Mouse (Mus musculus): Measurements from ENCODE around the gene Tpgs1. TPM values are rescaled to one million over a fixed set of nuclear protein-coding genes. Genes with fewer than 3 reads are reported as not detected.
A peak's percentile ranks its signal among the peaks of the same experiment; 100 is the strongest.

Gene Tpgs1
- 62.8 and 63.0 TPM in 2 replicates for polyA plus RNA-seq (2015; fragmentation: Nextera tagmentation; extraction: Ambion mirVana)

DNA sequence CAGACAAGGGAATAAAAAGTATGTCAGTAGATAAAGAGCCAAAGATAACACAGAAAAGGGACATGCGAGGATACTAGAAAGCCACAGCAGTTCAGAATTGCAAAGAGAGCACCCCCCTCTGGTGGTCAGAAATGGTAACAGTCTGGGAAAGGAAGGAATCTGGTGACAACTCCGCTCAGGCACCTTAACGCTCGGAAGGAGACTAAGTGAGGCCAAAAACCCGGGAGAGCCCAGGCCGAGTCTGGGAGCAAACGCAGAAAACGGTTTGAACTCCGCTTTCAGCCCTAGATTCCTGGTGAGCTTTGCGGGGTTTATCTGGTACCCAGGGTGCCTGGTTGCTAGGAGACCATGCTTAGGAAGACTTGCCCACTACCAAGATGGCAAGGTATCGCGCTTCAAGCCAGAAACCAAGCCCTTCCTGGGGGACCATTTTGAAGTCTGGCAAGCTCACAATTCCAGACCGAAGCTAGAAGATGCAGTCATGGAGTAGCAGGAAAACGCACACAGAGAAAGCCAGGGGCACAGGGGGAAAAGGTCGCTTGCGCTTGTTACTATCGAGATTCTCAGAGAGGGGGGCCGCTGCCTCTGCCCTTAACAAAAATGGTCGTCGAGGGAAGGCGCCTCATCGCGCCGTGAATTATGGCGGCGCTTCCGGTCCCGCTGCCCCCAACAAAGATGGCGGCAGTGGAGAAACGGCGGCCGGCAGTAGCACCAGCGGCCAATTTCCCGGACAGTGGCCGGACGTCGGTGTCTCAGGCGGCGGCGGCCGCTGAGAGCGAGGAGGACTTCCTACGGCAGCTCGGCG, at the start of gene Tpgs1:
Tpgs1 (plus strand) TSS at position 599 of the 805 bp plus-strand sequence.
- Histone ChIP-seq H3K4me2 (replicated peaks) (peak within 1 kb of the TSS; percentile 74), H3K4me3 (replicated peaks) (peak within 1 kb of the TSS; percentile 87), H3K27me3 (replicated peaks) (no peaks in the 10 kb centered on the region), H3K9me3 (no peaks in the 10 kb centered on the region), H3K36me3 (no peaks in the 10 kb centered on the region), H3K9ac (peak within 1 kb of the TSS; percentile 75), H3K27ac (peak within 1 kb of the TSS; percentile 90), H3K4me1 (replicated peaks) (peaks cover 21% of the 10 kb centered on the region)
- peak; percentile 83 for ATAC-seq
- WGBS: under 1% methylated on average over 45 of the region's 45 CpGs

DNA sequence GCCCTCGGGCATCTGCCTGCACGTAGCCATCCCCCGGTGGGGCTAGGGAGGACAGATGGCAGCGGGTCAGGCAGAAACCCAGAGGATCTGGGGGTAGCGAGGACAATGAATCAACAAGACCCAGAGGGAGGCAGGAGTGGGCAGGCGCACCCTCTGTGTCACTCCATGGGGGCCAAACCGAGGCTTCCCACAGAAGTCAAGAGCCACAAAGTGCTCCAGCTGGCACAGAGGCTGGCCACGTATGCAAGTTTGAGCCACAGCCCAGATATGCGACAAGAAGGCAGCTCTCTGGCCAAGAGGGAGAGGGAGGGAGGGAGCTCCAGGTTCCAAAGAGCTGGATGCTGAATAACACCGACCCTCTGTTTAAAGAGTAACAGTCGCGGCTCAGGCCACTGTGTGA, 45.2 kb upstream of the Tpgs1 start:
- ATAC-seq: no peak
- Histone ChIP-seq H3K27ac (no peak overlapping the region), H3K27me3 (replicated peaks) (no peaks in the 10 kb centered on the region), H3K4me3 (replicated peaks) (no peak overlapping the region), H3K4me1 (replicated peaks) (no peaks in the 10 kb centered on the region), H3K4me2 (replicated peaks) (no peak overlapping the region), H3K9ac (no peak overlapping the region), H3K36me3 (no peaks in the 10 kb centered on the region), H3K9me3 (no peaks in the 10 kb centered on the region)
- WGBS: 76% methylated on average over 12 of the region's 12 CpGs

DNA sequence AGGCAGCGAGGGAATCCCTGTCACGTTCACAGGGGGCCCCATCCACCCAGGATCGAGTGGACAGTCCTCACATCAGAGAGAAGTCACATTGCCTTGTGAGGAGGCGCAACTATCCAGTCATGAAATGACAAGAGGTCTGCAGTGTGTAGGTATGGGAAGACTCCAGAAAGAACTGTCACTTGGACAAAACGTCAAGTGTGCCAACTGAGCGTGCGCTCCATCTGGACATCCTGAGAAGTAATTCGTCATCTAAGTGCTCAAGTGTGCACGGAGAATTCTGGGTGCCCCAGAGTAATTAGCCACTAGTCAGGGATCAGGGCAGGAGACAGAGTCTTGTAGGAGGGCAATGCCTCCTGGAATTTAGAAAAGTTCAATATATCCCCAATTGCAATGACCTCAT, 43.8 kb upstream of the Tpgs1 start:
- ATAC-seq: no peak
- no peak overlapping the region for H3K27ac ChIP-seq
- no peak overlapping the region for H3K9ac ChIP-seq
- no peaks in the 10 kb centered on the region for H3K9me3 ChIP-seq
- WGBS: 75% methylated on average over 9 of the region's 9 CpGs
- H3K36me3 ChIP-seq: no peaks in the 10 kb centered on the region
- no peaks in the 10 kb centered on the region for H3K27me3 ChIP-seq (replicated peaks)
- H3K4me2 ChIP-seq (replicated peaks): no peak overlapping the region
- no peak overlapping the region for H3K4me3 ChIP-seq (replicated peaks)
- H3K4me1 ChIP-seq (replicated peaks): no peaks in the 10 kb centered on the region

DNA sequence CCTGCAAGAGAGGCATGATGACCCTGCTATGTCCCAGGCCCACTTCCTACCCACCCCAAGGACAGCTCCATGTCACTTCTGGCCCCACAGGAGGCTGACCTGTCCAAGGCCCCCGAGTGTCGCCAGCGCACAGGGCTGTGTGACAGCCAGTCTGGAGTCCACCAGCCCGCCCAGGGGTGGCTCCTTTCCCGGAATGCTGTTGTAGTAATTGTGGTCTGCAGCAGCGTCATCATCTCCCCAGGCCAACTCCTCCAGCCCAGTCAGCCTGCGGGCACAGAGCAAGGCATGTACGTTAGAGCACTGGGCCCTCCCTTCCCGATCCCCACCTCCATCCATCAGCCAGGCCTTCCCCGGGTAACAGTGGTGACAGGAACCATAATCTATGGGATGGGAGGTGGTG, 43.0 kb upstream of the Tpgs1 start:
- Histone ChIP-seq H3K4me1 (replicated peaks) (no peaks in the 10 kb centered on the region), H3K36me3 (no peaks in the 10 kb centered on the region), H3K9ac (no peak overlapping the region), H3K27me3 (replicated peaks) (no peaks in the 10 kb centered on the region), H3K9me3 (no peaks in the 10 kb centered on the region), H3K4me3 (replicated peaks) (no peak overlapping the region), H3K4me2 (replicated peaks) (no peak overlapping the region), H3K27ac (no peak overlapping the region)
- no peak for ATAC-seq
- 82% methylated on average over 10 of the region's 10 CpGs for WGBS

DNA sequence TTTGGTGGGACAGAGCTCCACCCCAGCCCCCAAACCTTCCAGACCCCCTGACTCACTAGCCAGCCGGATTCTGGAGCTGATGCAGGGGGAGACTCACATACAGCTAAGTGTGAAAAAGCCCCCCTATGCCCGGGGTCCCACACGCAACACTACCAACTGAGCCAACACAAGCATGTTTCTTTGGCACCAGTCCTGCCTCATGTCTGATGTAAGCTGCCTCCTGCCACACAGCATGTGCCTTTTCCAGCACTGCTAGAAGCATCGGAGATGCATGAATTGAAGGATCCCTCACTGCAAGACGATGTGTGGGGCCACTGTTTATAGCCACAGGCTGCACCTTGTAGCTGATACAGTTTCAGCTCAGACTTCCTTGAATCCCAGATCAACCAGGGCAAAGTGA, 40.8 kb upstream of the Tpgs1 start:
- H3K4me3 ChIP-seq (replicated peaks): no peak overlapping the region
- no peak for ATAC-seq
- H3K4me1 ChIP-seq (replicated peaks): no peaks in the 10 kb centered on the region
- H3K27ac ChIP-seq: no peak overlapping the region
- WGBS: 81% methylated on average over 5 of the region's 5 CpGs
- H3K36me3 ChIP-seq: no peaks in the 10 kb centered on the region
- H3K9ac ChIP-seq: no peak overlapping the region
- H3K4me2 ChIP-seq (replicated peaks): no peak overlapping the region
- H3K9me3 ChIP-seq: no peaks in the 10 kb centered on the region
- H3K27me3 ChIP-seq (replicated peaks): no peaks in the 10 kb centered on the region

DNA sequence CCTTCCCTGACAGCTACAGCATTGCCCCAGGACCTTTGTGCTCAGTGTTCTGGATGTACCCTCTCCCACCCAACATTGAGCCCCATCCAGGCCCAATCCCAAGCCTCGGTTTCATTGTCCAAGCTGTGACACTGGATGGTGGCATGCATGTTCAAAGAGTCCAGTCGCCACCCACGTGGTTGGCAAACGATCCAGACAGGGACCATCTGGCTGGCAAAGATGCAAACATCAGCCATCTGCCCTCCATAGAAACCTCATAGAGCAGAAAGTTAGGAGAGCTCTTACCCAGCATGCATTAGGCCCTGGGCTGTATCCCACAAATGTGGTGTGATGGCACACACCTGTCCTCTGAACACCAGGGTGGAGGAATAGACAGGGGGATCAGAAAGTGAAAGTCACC, 37.7 kb upstream of the Tpgs1 start:
- Histone ChIP-seq H3K9ac (no peak overlapping the region), H3K27ac (no peak overlapping the region), H3K4me1 (replicated peaks) (no peaks in the 10 kb centered on the region), H3K9me3 (no peaks in the 10 kb centered on the region), H3K27me3 (replicated peaks) (no peaks in the 10 kb centered on the region; the same call in 1 of the 2 replicates), H3K4me2 (replicated peaks) (no peak overlapping the region), H3K36me3 (no peaks in the 10 kb centered on the region), H3K4me3 (replicated peaks) (no peak overlapping the region)
- ATAC-seq: no peak
- WGBS: 82% methylated on average over 4 of the region's 4 CpGs

DNA sequence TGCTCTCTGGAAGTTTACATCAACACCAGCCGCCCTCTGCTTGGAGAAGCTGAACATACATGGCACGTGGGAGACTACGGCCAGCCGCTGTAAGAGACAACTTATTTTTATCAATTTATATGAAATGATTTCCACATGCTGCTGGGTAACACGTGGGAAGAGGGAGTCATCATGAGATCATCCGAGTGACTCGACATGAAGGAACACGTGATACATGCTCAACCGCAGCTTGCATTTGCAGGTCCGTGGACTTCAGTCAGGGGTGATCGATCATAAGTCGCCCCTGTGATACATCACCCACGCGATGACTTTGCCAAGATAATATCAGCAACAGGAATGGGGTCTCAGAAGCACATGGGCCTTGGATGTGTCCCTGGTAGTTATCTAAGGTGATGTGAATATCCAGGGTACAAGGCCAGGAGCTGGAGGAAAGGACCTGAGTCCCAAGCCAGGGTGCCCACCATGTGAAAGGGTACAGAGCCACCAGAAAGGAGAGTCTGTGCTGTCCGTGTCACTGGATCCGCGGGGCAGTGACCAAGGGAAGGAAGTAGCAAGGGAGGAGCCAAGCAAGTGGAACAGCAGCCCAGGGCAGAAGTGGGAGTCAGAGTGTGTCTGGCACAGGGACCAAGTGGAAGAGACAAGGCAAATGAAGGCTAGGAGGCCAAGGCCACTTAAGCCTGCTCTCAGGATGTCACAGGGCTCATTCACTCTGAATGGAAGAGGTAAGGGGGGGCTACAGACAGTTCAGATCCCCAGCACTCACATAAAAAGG, 36.0 kb upstream of the Tpgs1 start:
- no peak for ATAC-seq
- 81% methylated on average over 17 of the region's 17 CpGs for WGBS
- H3K4me1 ChIP-seq (replicated peaks): peaks cover 1% of the 10 kb centered on the region
- H3K27ac ChIP-seq: no peak overlapping the region
- H3K9ac ChIP-seq: no peak overlapping the region
- H3K27me3 ChIP-seq (replicated peaks): peaks cover 5% of the 10 kb centered on the region; the same call in 1 of the 2 replicates
- no peaks in the 10 kb centered on the region for H3K9me3 ChIP-seq
- no peak overlapping the region for H3K4me2 ChIP-seq (replicated peaks)
- no peaks in the 10 kb centered on the region for H3K36me3 ChIP-seq
- no peak overlapping the region for H3K4me3 ChIP-seq (replicated peaks)

DNA sequence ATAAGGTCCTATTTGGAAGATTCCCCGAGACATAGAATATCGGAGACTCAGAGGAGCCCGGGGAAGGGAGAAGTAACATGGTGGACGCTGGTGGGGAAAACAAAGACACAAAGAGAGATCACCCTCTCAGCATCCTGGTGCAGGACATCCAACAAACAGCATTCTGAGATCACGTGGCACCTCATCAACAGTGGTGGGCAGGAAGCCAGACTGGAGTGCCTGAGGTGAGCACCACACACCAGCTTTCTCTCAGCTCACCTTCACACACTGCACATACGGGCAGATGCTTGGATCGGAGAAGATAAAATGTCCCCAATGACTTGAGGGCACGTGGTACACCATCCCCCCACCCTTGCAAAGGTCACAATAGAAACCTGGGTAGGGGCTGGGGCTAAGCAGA, 32.9 kb upstream of the Tpgs1 start:
- Histone ChIP-seq H3K36me3 (no peaks in the 10 kb centered on the region), H3K9ac (no peak overlapping the region), H3K4me3 (replicated peaks) (peak overlapping the region; percentile 75; the same call in 1 of the 2 replicates), H3K27ac (no peak overlapping the region), H3K4me2 (replicated peaks) (peak overlapping the region; percentile 99), H3K9me3 (no peaks in the 10 kb centered on the region), H3K27me3 (replicated peaks) (peaks cover 5% of the 10 kb centered on the region; the same call in 1 of the 2 replicates), H3K4me1 (replicated peaks) (peaks cover 15% of the 10 kb centered on the region)
- no peak for ATAC-seq
- WGBS: 83% methylated on average over 8 of the region's 8 CpGs

DNA sequence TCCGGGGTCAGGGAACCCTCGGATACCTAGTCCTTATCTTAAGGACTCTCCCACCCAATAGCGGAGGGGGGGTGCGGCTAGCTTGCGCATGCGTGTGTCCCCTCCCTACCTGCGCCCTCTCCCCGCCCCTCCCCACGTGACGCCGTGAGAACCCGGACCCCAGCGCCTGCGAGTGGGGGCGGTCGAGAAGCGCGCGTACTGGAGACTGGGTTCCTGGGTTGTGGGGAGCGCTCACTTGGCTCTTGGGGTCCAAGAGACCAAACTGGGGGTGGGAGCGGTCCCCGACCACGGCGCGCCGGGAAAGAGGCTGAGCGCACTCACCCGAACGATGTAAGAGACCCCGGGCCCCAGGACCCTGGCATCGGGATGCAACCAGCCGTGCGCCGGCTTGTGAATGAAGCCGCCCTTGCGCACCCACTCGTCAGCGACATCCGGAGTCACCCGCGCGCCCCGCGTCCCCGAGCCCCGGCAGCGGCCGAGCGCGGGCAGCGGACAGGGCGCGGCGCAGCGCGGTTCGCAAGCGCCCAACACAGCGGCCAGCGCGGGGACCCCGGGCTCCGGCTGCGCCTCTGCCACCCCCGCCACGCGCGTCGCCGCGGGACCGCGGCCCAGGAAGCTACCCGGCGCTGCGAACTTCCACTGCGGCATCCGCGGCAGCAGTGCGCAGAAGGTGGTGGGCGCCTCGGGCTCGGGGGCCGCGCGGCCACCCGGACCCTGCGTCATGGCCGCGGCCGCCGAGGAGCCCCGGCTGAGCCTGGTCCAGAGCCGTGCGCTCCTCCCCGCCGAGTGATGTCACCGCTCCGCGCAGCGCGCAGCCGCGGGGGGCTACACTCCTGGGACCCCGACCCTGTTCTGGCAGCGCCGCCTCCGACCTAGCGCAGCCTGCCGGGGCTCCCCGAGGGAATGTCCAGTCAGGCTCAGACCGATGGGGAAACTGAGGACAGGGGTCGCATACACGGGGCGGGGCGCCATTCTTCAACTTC, 31.8 kb upstream of the Tpgs1 start, which contains the start of gene Shc2:
Shc2 (minus strand) TSS at position 791 of the 983 bp plus-strand sequence.
- Histone ChIP-seq H3K9ac (peak within 1 kb of the TSS; percentile 69), H3K4me3 (replicated peaks) (peak within 1 kb of the TSS; percentile 75), H3K9me3 (no peaks in the 10 kb centered on the region), H3K4me2 (replicated peaks) (peak within 1 kb of the TSS; percentile 99), H3K27me3 (replicated peaks) (peaks cover 5% of the 10 kb centered on the region; the same call in 1 of the 2 replicates), H3K27ac (peak within 1 kb of the TSS; percentile 64; the same call in 1 of the 2 replicates), H3K4me1 (replicated peaks) (peaks cover 15% of the 10 kb centered on the region), H3K36me3 (no peaks in the 10 kb centered on the region)
- ATAC-seq: peak; percentile 73
- WGBS: under 1% methylated on average over 114 of the region's 116 CpGs

DNA sequence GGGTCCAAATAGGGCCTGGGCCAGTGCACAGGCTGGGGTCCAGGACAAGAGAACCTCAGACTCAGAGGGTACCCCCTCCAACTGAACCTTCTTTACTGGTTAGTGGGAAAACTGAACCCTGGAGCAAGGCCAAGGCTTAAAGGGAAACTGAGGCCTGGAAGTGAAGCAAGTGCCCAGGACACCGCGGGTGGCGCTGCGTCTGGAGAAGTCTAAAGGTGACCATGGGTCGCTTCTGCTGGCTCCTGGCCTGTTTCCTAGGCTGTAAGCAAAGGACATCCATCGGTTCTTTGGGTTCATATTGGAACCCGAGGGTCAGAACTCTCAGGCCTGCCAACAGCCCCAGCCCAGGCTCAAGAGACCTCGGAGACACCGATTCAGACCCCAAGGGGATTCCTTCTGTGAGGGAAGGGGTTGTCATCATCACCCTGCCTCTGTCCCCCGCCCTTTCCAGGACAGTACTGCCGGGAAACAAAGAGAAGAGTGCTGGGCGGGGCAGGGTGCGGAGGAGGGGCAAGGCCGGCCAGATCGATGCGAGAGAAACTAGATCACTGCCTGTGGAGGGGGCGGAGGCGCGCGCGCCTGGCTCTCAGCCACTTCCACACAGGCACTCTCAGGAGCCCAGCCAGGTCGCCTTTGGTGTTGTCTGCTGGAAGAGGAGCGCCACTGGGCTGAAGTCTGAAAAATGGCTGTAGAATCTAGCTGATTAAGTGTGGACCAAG, 30.5 kb upstream of the Tpgs1 start:
- Histone ChIP-seq H3K27me3 (replicated peaks) (peaks cover 5% of the 10 kb centered on the region; the same call in 1 of the 2 replicates), H3K4me3 (replicated peaks) (peak overlapping the region; percentile 75), H3K9me3 (no peaks in the 10 kb centered on the region), H3K36me3 (no peaks in the 10 kb centered on the region), H3K27ac (peak overlapping the region; percentile 33; the same call in 1 of the 2 replicates), H3K4me2 (replicated peaks) (peak overlapping the region; percentile 99), H3K4me1 (replicated peaks) (peaks cover 15% of the 10 kb centered on the region), H3K9ac (peak overlapping the region; percentile 69; the same call in 1 of the 2 replicates)
- peak; percentile 71 for ATAC-seq
- 8% methylated on average over 23 of the region's 23 CpGs for WGBS

DNA sequence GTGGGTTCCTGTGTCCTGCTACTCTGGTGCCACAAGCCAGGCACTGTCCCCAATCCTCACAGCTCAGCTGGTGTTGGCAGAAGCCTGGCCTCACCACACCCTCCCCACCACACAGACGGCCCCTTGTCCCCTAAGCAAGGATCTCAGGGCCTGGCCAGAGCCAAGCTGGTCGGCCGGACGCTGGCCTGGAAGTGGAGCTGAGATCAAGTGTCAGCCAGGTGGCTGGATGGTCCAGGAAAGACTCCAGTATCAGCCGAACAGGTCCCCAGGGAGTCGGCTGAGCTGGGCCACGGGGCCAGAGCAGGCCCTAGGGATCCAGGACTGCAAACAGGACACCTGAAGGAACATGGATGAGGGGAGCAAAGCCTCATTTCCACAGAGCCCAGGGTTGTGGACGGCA, 23.5 kb upstream of the Tpgs1 start, which contains the start of gene Odf3l2:
Odf3l2 (minus strand) TSS at position 28 of the 400 bp plus-strand sequence.
- Histone ChIP-seq H3K4me3 (replicated peaks) (no peak within 1 kb of the TSS), H3K4me2 (replicated peaks) (no peak within 1 kb of the TSS), H3K9ac (no peak within 1 kb of the TSS), H3K4me1 (replicated peaks) (no peaks in the 10 kb centered on the region), H3K27ac (no peak within 1 kb of the TSS), H3K9me3 (no peaks in the 10 kb centered on the region), H3K36me3 (no peaks in the 10 kb centered on the region), H3K27me3 (replicated peaks) (no peaks in the 10 kb centered on the region)
- ATAC-seq: no peak
- 72% methylated on average over 8 of the region's 8 CpGs for WGBS
